Mouse (Mus musculus) cerebral cortex, adult 2 months (tissue): ENCODE data around the gene Vmn1r101.

ENCODE experiments used
- WGBS: fragments of 180-500 bp; shearing (Covaris S2); methylation state at CpG from one replicate; pipeline ENCODE4 v1.1.7; 2018; 5-methylcytosine and 5-hydroxymethylcytosine counted together

The Vmn1r101 gene

DNA sequence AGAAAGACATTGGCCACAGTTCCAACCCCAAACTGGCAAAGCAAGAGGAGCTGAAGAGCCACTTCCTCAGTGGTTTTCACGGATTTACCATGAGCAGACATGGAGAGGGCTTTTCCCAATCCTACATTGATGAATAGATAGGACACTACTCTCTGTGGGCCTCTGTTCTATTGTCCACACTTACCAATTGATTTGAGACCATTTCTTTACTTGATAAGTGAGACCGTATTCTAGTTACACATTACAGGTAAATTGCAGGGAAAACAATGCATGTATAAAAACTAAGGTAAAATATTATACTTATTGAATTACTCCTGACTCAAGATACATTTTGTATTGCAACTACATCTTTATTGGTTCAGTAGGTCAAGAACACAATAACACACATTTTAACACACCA lies at the start of gene Vmn1r101:
Gene Vmn1r101, minus strand, starts transcription at position 101 of the 400 bp plus-strand sequence.
- no CpG with 5 or more reads among the region's 2 CpGs for WGBS

- no CpG with 5 or more reads among the region's 5 CpGs for WGBS
These were observed 32.4 kb upstream of the Vmn1r101 start, which contains the start of gene Gm10670 for GRCm38 (mm10) chr7:20474825-20475224. Gm10670 (minus strand) TSS chr7:20474925.

- no CpG with 5 or more reads among the region's 3 CpGs for WGBS
These were observed 24.8 kb downstream of the Vmn1r101 start, which contains the start of gene Vmn1r100 for GRCm38 (mm10) chr7:20417642-20418041. Vmn1r100 (plus strand) TSS chr7:20417942.
